Mouse (Mus musculus) heart, embryonic 11.5 days (tissue): ENCODE results near the gene Sppl2c. TPM values are rescaled to one million over a fixed set of nuclear protein-coding genes. Genes with fewer than 3 reads are reported as not detected.

Experiments used
- ATAC-seq: fragments of 200-750 bp; cut with Nextera tagmentation; replicated peaks from 2 replicates; pipeline ENCODE4 v1.8.0; 2017; ENCODE audit warnings: moderate library complexity; ENCODE audit not compliant: insufficient number of reproducible peaks, low FRiP score, low TSS enrichment
- H3K27ac ChIP-seq: fragments of 300-500 bp; sonication (generic); 2 replicates; pipeline ENCODE4 v1.5.1; 2014; ENCODE audit warnings: mild to moderate bottlenecking, low read depth, low read length
- H3K27me3 ChIP-seq: fragments of 300-500 bp; sonication (generic); 2 replicates; pipeline ENCODE4 v1.6.1; 2014; ENCODE audit warnings: mild to moderate bottlenecking, low read length, mixed read lengths; ENCODE audit not compliant: control insufficient read depth, insufficient read depth
- H3K36me3 ChIP-seq: fragments of 300-500 bp; sonication (generic); 2 replicates; pipeline ENCODE4 v1.6.1; 2014; ENCODE audit warnings: mild to moderate bottlenecking, low read length, moderate library complexity, mixed read lengths; ENCODE audit not compliant: control insufficient read depth, insufficient read depth
- H3K4me1 ChIP-seq: fragments of 300-500 bp; sonication (generic); 2 replicates; pipeline ENCODE4 v1.6.1; 2014; ENCODE audit warnings: low read length; ENCODE audit not compliant: control insufficient read depth, insufficient read depth
- H3K4me2 ChIP-seq: fragments of 300-500 bp; sonication (generic); 2 replicates; pipeline ENCODE4 v1.6.1; 2014; ENCODE audit warnings: mild to moderate bottlenecking, moderate library complexity
- H3K4me3 ChIP-seq: fragments of 300-500 bp; sonication (generic); 2 replicates; pipeline ENCODE4 v1.5.1; 2014; ENCODE audit warnings: low read depth, low read length
- H3K9ac ChIP-seq: fragments of 300-500 bp; sonication (generic); 2 replicates; pipeline ENCODE4 v1.6.1; 2014; ENCODE audit warnings: mild to moderate bottlenecking, low read depth, low read length, moderate library complexity
- H3K9me3 ChIP-seq: fragments of 300-500 bp; sonication (generic); replicated peaks from 2 replicates; pipeline ENCODE4 v1.6.1; 2016; ENCODE audit warnings: low read length; ENCODE audit not compliant: control insufficient read depth
- WGBS: fragments of 180-500 bp; shearing (Covaris S2); extraction: QIAGEN DNeasy Blood & Tissue Kit; methylation state at CpG from one replicate; pipeline ENCODE4 v1.1.7; 2014; ENCODE audit not compliant: insufficient replicate concordance; 5-methylcytosine and 5-hydroxymethylcytosine counted together
- polyA plus RNA-seq: library from polyadenylated mRNA; unstranded; fragments of >200 nt; fragmentation: Nextera tagmentation; extraction: Ambion mirVana; gene quantifications from 2 replicates; pipeline ENCODE4 v1.2.1, GENCODE M21; 2014

Sppl2c gene
- polyA plus RNA-seq, 1 experiment from 2014 or later, result not detected

- ATAC-seq, result no peak
- Histone ChIP-seq H3K27me3 (peaks cover 22% of the 10 kb centered on the region), H3K9ac (no peak overlapping the region), H3K4me3 (no peak overlapping the region), H3K9me3 (no peaks in the 10 kb centered on the region), H3K27ac (no peak overlapping the region), H3K36me3 (no peaks in the 10 kb centered on the region), H3K4me1 (no peaks in the 10 kb centered on the region), H3K4me2 (no peak overlapping the region)
- WGBS, result 38% methylated on average over 3 of the region's 3 CpGs
These were observed 29.7 kb upstream of the Sppl2c start for GRCm38 (mm10) chr11:104156391-104156790.

- Histone ChIP-seq H3K4me1 (no peaks in the 10 kb centered on the region), H3K36me3 (no peaks in the 10 kb centered on the region), H3K4me2 (peak overlapping the region; percentile 55), H3K9ac (no peak overlapping the region), H3K27ac (no peak overlapping the region), H3K4me3 (peak overlapping the region; percentile 22), H3K27me3 (peaks cover 22% of the 10 kb centered on the region), H3K9me3 (no peaks in the 10 kb centered on the region)
- 7% methylated on average over 23 of the region's 23 CpGs for WGBS
- ATAC-seq, result 0 out of 2 replicates have a peak, but pooled peaks have one; percentile 58
These were observed 28.4 kb upstream of the Sppl2c start for GRCm38 (mm10) chr11:104157603-104158259.

GRCm38 (mm10) chr11:104158260-104158907, 27.7 kb upstream of the Sppl2c start:
- Histone ChIP-seq H3K4me2 (peak overlapping the region; percentile 55), H3K27me3 (peaks cover 22% of the 10 kb centered on the region), H3K9ac (no peak overlapping the region), H3K4me1 (no peaks in the 10 kb centered on the region), H3K9me3 (no peaks in the 10 kb centered on the region), H3K27ac (no peak overlapping the region), H3K36me3 (no peaks in the 10 kb centered on the region), H3K4me3 (0 out of 2 replicates have a peak overlapping the region, but pooled peaks have one; percentile 4)
- ATAC-seq, result no peak
- WGBS, result 8% methylated on average over 17 of the region's 17 CpGs

GRCm38 (mm10) chr11:104159769-104160272, 26.3 kb upstream of the Sppl2c start:
- Histone ChIP-seq H3K4me3 (no peak overlapping the region), H3K36me3 (no peaks in the 10 kb centered on the region), H3K4me1 (no peaks in the 10 kb centered on the region), H3K9me3 (no peaks in the 10 kb centered on the region), H3K27ac (no peak overlapping the region), H3K9ac (no peak overlapping the region), H3K27me3 (peaks cover 22% of the 10 kb centered on the region), H3K4me2 (no peak overlapping the region)
- 74% methylated on average over 4 of the region's 4 CpGs for WGBS
- no peak for ATAC-seq

- Histone ChIP-seq H3K4me3 (no peak overlapping the region), H3K9ac (no peak overlapping the region), H3K27me3 (peaks cover 22% of the 10 kb centered on the region), H3K9me3 (no peaks in the 10 kb centered on the region), H3K4me2 (no peak overlapping the region), H3K36me3 (no peaks in the 10 kb centered on the region), H3K4me1 (no peaks in the 10 kb centered on the region), H3K27ac (no peak overlapping the region)
- 71% methylated on average over 5 of the region's 5 CpGs for WGBS
- ATAC-seq, result no peak
These were observed 25.0 kb upstream of the Sppl2c start for GRCm38 (mm10) chr11:104161153-104161552.

- Histone ChIP-seq H3K4me1 (no peaks in the 10 kb centered on the region), H3K9me3 (no peaks in the 10 kb centered on the region), H3K27me3 (peaks cover 13% of the 10 kb centered on the region), H3K4me3 (no peak overlapping the region), H3K27ac (no peak overlapping the region), H3K4me2 (no peak overlapping the region), H3K36me3 (no peaks in the 10 kb centered on the region), H3K9ac (no peak overlapping the region)
- ATAC-seq, result no peak
- WGBS, result 87% methylated on average over 10 of the region's 10 CpGs
These were observed 21.9 kb upstream of the Sppl2c start for GRCm38 (mm10) chr11:104164257-104164656.

- Histone ChIP-seq H3K9ac (no peak overlapping the region), H3K4me2 (no peak overlapping the region), H3K4me1 (no peaks in the 10 kb centered on the region), H3K36me3 (no peaks in the 10 kb centered on the region), H3K27ac (no peak overlapping the region), H3K9me3 (no peaks in the 10 kb centered on the region), H3K4me3 (no peak overlapping the region), H3K27me3 (peaks cover 30% of the 10 kb centered on the region; the same call in 1 of the 2 replicates)
- ATAC-seq, result no peak
- 30% methylated on average over 12 of the region's 12 CpGs for WGBS
These were observed 14.8 kb upstream of the Sppl2c start for GRCm38 (mm10) chr11:104171281-104171781.

GRCm38 (mm10) chr11:104178893-104179292, 7.2 kb upstream of the Sppl2c start:
- Histone ChIP-seq H3K9ac (no peak overlapping the region), H3K36me3 (no peaks in the 10 kb centered on the region), H3K27me3 (peaks cover 7% of the 10 kb centered on the region; the same call in 1 of the 2 replicates), H3K9me3 (no peaks in the 10 kb centered on the region), H3K4me2 (no peak overlapping the region), H3K4me1 (no peaks in the 10 kb centered on the region), H3K4me3 (no peak overlapping the region), H3K27ac (no peak overlapping the region)
- no peak for ATAC-seq
- 28% methylated on average over 7 of the region's 7 CpGs for WGBS
